Mouse (Mus musculus): ENCODE data around the gene Ing3.

The Ing3 gene

GRCm38 (mm10) chr6:21991151-21991550, 41.8 kb downstream of the Ing3 start:
- no peak for DNase-seq (ENCODE audit: low read depth, low spot score)

DNA sequence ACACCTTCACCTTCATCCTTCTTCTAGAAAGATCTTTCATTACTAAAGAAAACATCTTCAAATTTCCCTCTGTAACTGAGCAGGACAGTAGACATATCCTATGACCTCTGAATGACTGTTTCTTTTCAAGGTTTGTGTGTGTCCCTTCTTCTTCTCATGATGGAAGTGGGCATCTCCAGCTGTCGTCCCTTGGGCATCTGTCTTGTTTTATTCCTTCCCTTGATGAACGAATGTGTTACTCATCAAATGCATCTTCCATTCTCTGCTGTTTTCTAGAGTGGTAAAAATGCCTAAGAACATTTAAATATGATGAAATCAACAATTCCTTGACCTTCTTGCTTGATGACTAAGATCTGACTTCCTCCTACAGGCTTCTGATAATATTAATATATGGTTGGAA, 43.7 kb downstream of the Ing3 start:
- DNase-seq (ENCODE audit: low read depth, low spot score), result no peak

DNA sequence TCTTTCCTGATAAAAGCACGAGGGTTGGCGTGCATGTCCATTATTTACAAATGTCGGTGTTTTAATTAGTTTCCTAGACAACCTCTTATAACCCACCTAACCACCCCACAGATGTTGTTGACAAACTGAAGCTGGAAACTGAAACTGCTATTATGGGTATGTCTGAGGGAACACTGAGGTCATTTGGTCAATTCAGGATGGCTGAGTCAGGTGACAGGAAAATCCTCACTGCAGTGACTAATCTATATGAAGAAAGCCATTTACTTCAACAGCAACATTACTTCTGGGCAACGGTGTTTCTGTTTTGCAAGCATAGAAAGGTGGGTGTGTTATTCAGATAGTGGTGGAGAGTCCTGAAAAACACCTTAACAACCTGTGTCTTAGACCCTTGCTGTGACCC, 48.8 kb downstream of the Ing3 start:
- DNase-seq (ENCODE audit: low read depth, low spot score), result no peak

DNA sequence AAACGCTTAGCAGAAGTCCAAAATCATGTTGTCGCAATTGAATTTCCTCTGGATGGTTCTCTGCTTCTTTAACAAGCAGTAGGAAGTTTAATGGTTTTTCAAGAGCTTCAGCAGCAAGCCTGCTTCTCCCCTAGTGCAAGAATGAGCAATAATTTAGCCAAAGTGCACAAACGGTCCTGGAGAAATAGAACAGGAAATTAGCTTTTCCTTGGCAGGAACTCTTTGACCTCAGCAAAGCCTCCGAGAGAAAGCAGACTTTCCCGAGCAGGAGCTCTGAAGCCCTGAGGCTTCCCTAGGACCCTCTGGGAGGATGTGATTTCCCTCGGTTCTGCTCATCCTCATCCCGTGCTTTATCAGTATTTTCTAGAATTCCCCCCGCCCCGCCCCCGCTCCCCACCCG, 49.7 kb downstream of the Ing3 start:
- peak; percentile 58 for DNase-seq (ENCODE audit: low read depth, low spot score)

GRCm38 (mm10) chr6:22000086-22000485, 50.7 kb downstream of the Ing3 start:
- DNase-seq (ENCODE audit: low read depth, low spot score), result no peak

DNA sequence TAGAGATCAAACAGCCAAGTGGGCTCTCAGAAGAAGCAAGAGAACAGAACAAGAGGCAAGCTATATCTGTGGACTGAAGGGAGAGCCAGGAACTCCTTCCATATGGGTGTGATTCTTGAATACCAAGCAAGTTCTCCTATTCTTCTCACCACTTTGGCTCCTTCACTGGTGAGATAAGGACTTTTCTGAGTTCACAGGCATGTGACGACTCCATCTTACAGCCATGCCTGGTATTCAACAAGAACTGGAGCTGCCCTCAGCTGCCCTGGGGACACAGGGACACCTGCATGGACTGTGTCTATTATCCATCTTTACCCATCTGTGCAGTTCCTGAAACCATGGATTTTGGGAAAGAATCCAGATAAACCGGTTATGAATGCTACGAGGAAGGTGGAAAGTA, 51.5 kb downstream of the Ing3 start:
- DNase-seq (ENCODE audit: low read depth, low spot score), result no peak

DNA sequence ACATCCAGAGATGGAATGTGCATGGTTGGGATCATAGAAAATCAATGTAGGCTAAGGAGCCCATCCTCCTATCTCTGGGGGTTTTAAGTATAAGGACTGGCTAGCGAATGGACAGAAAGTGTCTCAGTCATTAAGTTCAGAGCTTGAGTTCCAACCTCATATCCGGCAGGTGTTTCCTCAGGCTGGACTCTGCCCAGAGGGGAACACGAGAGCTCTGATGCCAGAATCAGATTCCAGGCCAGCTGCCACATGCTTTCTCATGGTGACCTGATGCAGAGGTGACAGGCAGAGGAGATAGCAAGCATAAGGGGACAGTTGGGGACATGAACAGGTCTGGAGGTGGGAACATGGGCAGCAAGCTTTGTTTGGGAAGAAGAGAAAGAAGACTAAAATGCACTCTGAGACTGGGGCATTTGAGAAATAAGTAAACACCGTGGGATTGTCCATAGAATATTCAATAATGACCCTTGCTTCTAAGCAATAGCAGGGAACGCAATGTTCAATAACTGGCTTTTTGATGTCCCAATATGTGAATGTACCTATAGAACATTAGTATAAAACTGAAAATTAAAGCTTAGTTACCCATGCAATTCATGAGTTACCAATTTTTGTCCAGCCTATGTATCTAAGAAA, 52.0 kb downstream of the Ing3 start:
- no peak for DNase-seq (ENCODE audit: low read depth, low spot score)

DNA sequence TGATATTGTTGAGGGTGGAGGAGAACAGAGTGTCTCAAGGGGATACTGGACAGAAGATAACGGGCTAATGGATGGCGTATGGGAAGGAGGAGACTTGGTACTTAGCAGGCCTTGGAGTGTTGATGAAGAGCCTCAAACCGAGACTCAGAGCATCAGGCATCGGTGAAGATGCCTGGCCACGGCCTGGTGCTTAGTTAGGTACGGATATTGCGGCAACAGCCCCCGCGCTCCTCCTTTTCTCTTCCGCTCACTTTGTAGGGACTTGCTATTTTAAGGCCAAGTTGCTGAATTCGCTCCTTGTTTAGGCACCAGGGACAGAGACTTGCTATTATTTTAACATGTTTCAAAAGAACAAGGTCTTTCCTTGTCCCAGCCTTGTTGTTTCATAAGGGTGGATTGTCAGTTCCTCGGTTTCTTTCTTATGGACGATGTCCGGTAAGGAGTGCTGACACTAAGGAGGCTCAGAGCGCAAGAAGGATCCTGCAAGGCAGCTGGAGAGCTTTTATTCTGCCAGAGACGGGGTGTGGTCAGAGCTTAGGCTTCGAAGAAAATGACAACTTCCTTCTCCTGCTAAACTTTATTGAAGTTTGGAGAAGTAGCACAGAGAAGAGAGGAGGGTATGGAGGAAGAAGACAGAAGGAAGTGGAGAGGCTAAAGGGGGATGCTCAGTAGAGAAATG, 53.3 kb downstream of the Ing3 start:
- DNase-seq (ENCODE audit: low read depth, low spot score), result no peak

DNA sequence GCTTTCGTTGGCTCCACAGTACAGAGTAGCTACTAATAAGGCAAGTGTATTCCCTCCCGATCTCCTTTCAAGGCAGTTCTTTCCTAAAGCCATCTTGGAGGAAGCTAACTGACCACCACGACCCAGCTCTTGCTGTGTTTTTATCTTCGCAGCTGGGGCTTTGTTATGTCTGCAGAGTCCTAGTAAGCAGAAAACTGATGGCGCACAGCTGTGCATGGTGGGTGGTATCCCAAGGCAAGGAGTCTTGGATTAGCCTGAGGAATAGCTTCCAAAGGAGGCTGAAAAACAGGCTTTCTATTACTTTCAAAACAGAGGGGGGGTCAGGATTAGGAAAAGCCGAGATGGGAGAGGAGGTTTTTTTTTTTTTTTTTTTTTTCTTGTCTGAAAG, 53.8 kb downstream of the Ing3 start:
- peak; percentile 62 for DNase-seq (ENCODE audit: low read depth, low spot score)

DNA sequence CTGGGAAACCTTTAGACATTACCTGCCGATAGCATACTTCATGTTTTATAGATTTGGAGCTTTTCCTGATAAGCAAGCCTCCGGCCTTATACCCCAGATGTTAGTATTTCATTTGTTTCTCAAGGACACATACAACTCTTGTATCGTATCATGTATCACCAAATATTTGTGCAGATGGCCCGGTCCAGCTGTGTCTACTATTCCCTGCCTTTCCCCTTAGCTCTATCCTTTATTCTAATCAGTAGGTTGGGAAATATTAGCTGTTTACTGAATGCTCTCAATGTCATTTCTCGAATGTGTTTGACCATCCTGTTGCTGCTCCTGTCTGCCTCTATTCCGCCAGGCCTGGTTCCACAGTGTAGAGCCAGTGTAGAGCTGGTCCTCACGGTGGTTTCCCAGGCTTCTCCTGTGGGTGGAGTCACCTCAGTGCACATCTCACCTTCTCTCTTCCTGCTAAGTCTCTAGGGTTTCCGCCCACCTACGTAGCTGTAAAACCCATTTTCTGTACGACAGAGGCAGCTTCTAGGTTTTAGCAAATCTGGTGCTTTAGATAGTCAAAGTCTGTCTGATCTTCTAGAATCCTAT, 54.7 kb downstream of the Ing3 start:
- no peak for DNase-seq (ENCODE audit: low read depth, low spot score)

- DNase-seq (ENCODE audit: low read depth, low spot score), result no peak
Observed at GRCm38 (mm10) chr6:22008346-22008745, 59.0 kb downstream of the Ing3 start.

DNA sequence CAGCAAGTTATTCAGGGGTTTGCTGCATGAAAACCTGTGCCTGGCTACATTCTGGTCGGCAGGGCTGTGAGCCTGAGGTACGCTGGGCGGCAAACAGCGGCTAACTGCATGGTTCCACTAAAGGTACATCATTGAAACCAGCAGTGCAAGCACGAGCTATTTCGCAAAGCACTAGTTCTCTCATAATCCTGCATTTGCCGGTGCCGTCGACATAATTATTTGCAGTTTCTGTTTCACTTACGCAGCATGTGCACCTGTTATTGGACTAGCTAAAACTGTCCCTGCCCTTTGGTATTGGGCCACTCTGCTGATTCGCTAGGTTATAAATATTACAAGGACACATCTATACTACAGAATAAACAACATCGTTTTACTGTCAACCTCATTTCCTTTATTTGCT, 60.9 kb downstream of the Ing3 start:
- DNase-seq (ENCODE audit: low read depth, low spot score), result no peak

DNA sequence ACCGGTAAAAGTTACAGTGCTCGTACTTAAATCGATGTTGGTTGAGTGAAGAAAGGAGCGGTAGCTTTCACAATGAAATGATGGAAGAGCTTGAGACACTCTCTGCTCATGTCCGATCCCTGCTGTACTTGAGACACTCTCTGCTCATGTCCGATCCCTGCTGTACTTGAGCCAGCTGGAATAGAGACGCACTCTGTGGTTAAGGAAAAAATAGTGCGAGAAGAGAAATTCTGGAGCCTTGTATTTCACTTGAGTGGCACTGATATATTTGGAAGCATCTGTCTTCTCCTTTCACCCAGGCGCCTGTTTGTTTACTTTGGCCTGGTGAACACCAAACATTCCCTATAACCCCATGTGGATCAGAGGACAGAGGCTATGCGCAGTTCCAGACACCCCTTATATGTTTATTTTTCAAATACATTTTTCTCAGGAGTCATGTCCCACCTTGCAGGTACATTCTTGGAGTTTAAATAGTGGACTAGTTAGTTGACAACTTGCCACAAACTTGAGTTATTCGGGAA, 61.5 kb downstream of the Ing3 start:
- no peak for DNase-seq (ENCODE audit: low read depth, low spot score)

GRCm38 (mm10) chr6:22011546-22011945, 62.2 kb downstream of the Ing3 start:
- DNase-seq (ENCODE audit: low read depth, low spot score), result no peak

GRCm38 (mm10) chr6:22012099-22012498, 62.7 kb downstream of the Ing3 start:
- no peak for DNase-seq (ENCODE audit: low read depth, low spot score)

DNA sequence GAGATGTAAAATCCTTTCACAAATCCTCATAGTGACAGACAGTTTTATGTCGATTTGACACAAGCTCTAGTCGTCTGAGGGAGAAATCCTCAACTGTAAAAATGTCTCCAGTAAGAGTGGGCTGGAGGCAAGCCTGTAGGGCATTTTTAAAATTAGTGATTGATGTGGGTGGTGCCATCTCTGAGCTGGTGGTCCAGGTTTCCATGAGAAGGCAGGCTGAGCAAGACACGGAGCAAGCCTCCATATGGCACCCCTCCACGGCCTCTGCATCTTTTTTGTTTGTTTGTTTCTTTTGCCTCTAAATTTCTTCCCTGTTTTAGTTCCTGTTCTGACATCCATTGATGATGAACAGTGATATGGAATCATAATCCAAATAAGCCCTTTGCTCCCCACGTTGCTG, 63.1 kb downstream of the Ing3 start:
- no peak for DNase-seq (ENCODE audit: low read depth, low spot score)

DNA sequence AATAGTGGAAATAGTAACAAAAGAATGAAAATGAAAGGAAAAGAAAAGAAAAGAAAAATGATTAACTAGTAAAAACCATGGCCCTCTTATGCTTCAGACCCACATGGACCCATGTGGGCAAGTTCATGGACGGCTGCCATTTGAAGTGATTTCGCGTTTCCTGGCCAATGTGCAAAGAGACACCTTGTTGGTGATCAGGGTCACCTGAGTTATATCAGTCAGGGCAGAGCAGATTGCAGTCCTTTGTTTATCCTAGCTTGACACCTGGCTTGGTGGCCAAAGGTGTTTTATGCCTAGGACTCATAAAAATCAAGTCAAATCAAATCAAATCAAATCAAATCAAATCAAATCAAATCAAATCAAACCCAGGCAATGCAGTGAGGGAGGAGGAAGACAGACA, 64.0 kb downstream of the Ing3 start:
- no peak for DNase-seq (ENCODE audit: low read depth, low spot score)

DNA sequence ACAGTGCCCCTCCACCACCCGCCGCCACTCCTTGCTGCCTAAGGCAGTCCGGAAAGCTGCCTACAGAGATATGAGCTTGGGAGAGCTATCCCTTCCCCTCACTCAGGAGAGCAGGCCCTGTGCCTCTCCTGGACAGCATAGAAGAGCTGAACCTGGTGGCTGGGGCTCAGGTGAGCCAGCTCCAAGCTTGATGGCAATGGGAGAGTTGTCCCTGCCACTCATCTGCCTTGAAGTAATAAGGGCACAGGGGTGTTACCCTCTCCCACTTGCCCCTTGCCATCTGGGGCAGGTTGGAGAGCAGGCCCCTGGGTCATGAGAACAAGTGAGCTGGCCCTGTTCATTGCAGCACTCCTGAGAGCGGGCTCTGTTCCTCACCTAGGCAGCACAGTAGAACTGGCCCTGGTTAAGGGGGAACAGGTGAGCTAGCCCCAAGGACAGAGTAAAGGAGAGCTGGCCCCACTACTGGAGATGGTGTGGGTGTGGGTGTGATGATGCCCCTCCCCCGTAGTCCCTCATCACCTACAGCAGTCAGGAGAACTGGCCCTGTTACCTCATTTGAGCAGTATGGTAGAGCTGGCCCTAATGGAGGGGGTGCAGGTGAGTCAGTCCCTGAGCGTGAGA, 65.0 kb downstream of the Ing3 start:
- no peak for DNase-seq (ENCODE audit: low read depth, low spot score)

- no peak for DNase-seq (ENCODE audit: low read depth, low spot score)
Observed at GRCm38 (mm10) chr6:22017631-22018030, 68.3 kb downstream of the Ing3 start.

GRCm38 (mm10) chr6:22018768-22019445, 69.5 kb downstream of the Ing3 start:
- no peak for DNase-seq (ENCODE audit: low read depth, low spot score)

DNA sequence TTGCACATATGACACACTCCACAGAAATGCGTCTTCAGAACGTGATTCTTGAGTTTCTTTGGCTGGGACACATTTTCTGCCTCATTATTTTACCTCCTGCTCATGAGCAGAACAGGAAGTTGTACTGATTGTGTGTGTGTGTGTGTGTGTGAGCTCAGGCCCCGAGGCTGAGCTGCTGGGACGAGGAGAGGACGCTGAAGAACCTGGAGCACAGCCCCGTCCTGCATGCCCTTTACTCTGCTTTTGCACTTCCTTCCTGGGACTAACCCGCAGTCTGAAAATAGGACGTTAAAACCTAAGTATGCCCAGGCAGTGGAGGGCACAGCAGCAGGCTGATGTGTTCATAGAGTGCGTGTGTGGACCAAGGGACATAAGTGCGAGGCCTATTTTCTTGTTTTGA, 70.3 kb downstream of the Ing3 start:
- DNase-seq (ENCODE audit: low read depth, low spot score), result no peak

DNA sequence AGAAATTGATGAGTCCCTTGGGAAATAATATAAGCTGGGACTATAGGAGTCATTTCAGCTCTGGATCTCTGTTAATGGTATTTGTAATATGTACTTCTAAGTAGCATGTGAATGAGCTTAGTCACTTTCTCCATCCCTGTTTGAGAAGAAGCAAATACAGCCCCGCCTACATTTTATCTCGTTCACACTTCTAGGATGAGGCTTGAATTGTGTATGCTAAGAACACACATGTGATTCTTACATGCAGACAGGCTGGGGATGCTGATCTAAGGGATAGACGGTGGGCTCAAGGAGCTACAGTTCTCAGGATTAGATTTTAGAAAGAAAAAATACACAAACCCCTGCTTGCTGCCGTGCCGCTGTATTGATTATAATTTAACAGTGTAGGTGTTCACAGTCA, 71.3 kb downstream of the Ing3 start:
- DNase-seq (ENCODE audit: low read depth, low spot score), result no peak
